Mouse (Mus musculus): ENCODE data around the gene Klhl32.

GRCm38 (mm10) chr4:24845546-24845945 lies 5.4 kb downstream of the Klhl32 start:
- TF ChIP-seq POLR2A (IDR thresholded peaks at IDR 0.05; ENCODE audit: insufficient read length, low read depth) (no peak), MYOD1 (IDR thresholded peaks at IDR 0.05; ENCODE audit: control insufficient read depth in 1 of 3, insufficient read length in 2 of 3, low read depth in 2 of 3) (no peak), MYOG (IDR thresholded peaks at IDR 0.05; ENCODE audit: control insufficient read depth in 1 of 3, insufficient read depth in 1 of 3, insufficient read length in 2 of 3, low read depth in 2 of 3) (no peak), TCF12 (IDR thresholded peaks at IDR 0.05; ENCODE audit: insufficient read depth, poor library complexity, severe bottlenecking) (no peak), POLR2AphosphoS2 (IDR thresholded peaks at IDR 0.05; ENCODE audit: insufficient read length, low read depth) (no peak), MAX (IDR thresholded peaks at IDR 0.05; ENCODE audit: low read depth) (no peak), CEBPB (IDR thresholded peaks at IDR 0.05; ENCODE audit: insufficient read depth, poor library complexity, severe bottlenecking) (no peak)

Measured in myocyte (in vitro differentiated cells).